Mouse (Mus musculus) hematopoietic multipotent progenitor cell, adult 10-12 weeks (in vitro differentiated cells): ENCODE data around the gene Serpine3. TPM values are rescaled to one million over a fixed set of nuclear protein-coding genes. Genes with fewer than 3 reads are reported as not detected.

Experiments
- polyA plus RNA-seq: library from polyadenylated mRNA; stranded (reverse); fragments of >175 nt; gene quantifications from 2 replicates; pipeline ENCODE4 v1.2.3, GENCODE M21; 2012; ENCODE audit warnings: low replicate concordance

Serpine3 gene
- polyA plus RNA-seq: not detected in 2 replicates

GRCm38 (mm10) chr14:62663367-62663766, at the start of gene Serpine3:
TSS of gene Serpine3 (plus strand) at chr14:62663667.

Other genes with a start within 250 kb of the Serpine3 start
- not detected in 2 replicates for gene Gucy1b2, start 207.4 kb upstream of the Serpine3 start, polyA plus RNA-seq
- 0.18 TPM in 1 of 2 replicates, not detected in the other for gene Fam124a, start 107.9 kb upstream of the Serpine3 start, polyA plus RNA-seq
- gene Gm4131, start 96.7 kb upstream of the Serpine3 start, polyA plus RNA-seq: not detected in 2 replicates
- 12.4 and 21.5 TPM in 2 replicates for gene Ints6, start 97.5 kb downstream of the Serpine3 start, polyA plus RNA-seq
- 7.7 and 12.4 TPM in 2 replicates for gene Wdfy2, start 174.0 kb downstream of the Serpine3 start, polyA plus RNA-seq